Mouse (Mus musculus): ENCODE measurements at regions not wholly inside any gene's neighbourhood (a gene's known extent, or its start where the extent isn't known, plus 50 kb on each side); places are given as distances from the start of the nearest gene placed in this dataset.

GRCm38 (mm10) chr5:64600811-64601210 is 202.4 kb upstream of the Klf3 start:
- TF ChIP-seq POLR2A (IDR thresholded peaks at IDR 0.05; ENCODE audit: insufficient read depth, low read length) (no peak), CTCF (IDR thresholded peaks at IDR 0.05; ENCODE audit: low read depth, low read length) (no peak), EP300 (IDR thresholded peaks at IDR 0.05; ENCODE audit: insufficient read depth, low read depth, low read length) (no peak)

Data from ES-Bruce4 (cell line).